Mouse (Mus musculus): Measurements from ENCODE around the gene Pmpca. TPM values are rescaled to one million over a fixed set of nuclear protein-coding genes. Genes with fewer than 3 reads are reported as not detected.

Pmpca gene
- 96.5 and 97.6 TPM in 2 replicates for polyA plus RNA-seq (2015; fragmentation: Nextera tagmentation; extraction: Ambion mirVana)

GRCm38 (mm10) chr2:26389154-26389690 is at the start of gene Pmpca, which contains the start of gene Entr1:
Gene Pmpca (plus strand): TSS chr2:26389339.
Gene Entr1 (minus strand): TSS chr2:26389316.
- peak within 1 kb of the TSS; percentile 93 for H3K9ac ChIP-seq
- ATAC-seq (ENCODE audit: low read depth): peak; percentile 94
- H3K27ac ChIP-seq (replicated peaks): peak within 1 kb of the TSS; percentile 75
- H3K4me3 ChIP-seq: peak within 1 kb of the TSS; percentile 91
- under 1% methylated on average over 56 of the region's 60 CpGs for WGBS
- H3K4me2 ChIP-seq: peak within 1 kb of the TSS; percentile 99
- peaks cover 26% of the 10 kb centered on the region for H3K4me1 ChIP-seq (replicated peaks)
- H3K9me3 ChIP-seq: no peaks in the 10 kb centered on the region
- no peaks in the 10 kb centered on the region for H3K27me3 ChIP-seq
- H3K36me3 ChIP-seq: peaks cover 76% of the 10 kb centered on the region

GRCm38 (mm10) chr2:26341510-26341981 is 47.6 kb upstream of the Pmpca start:
- Histone ChIP-seq H3K27ac (replicated peaks) (peak overlapping the region; percentile 28; the same call in 1 of the 2 replicates), H3K36me3 (peaks cover 83% of the 10 kb centered on the region), H3K9ac (no peak overlapping the region), H3K9me3 (no peaks in the 10 kb centered on the region), H3K4me3 (no peak overlapping the region), H3K4me1 (replicated peaks) (no peaks in the 10 kb centered on the region), H3K4me2 (no peak overlapping the region), H3K27me3 (no peaks in the 10 kb centered on the region)
- no peak for ATAC-seq (ENCODE audit: low read depth)
- 77% methylated on average over 2 of the region's 2 CpGs for WGBS

- ATAC-seq (ENCODE audit: low read depth): no peak
- H3K9me3 ChIP-seq: no peaks in the 10 kb centered on the region
- H3K4me1 ChIP-seq (replicated peaks): no peaks in the 10 kb centered on the region
- H3K27ac ChIP-seq (replicated peaks): peak overlapping the region; percentile 42
- no peaks in the 10 kb centered on the region for H3K27me3 ChIP-seq
- H3K4me3 ChIP-seq: no peak overlapping the region
- 75% methylated on average over 10 of the region's 10 CpGs for WGBS
- no peak overlapping the region for H3K4me2 ChIP-seq
- H3K36me3 ChIP-seq: peaks cover 88% of the 10 kb centered on the region
- no peak overlapping the region for H3K9ac ChIP-seq
Measured at GRCm38 (mm10) chr2:26342044-26342443, 47.1 kb upstream of the Pmpca start.

GRCm38 (mm10) chr2:26342609-26343490 is 46.3 kb upstream of the Pmpca start:
- Histone ChIP-seq H3K4me3 (no peak overlapping the region), H3K27ac (replicated peaks) (peak overlapping the region; percentile 42; the same call in 1 of the 2 replicates), H3K9me3 (no peaks in the 10 kb centered on the region), H3K9ac (0 out of 2 replicates have a peak overlapping the region, but pooled peaks have one; percentile 22), H3K36me3 (peaks cover 96% of the 10 kb centered on the region), H3K4me2 (no peak overlapping the region), H3K4me1 (replicated peaks) (no peaks in the 10 kb centered on the region), H3K27me3 (no peaks in the 10 kb centered on the region)
- 75% methylated on average over 11 of the region's 11 CpGs for WGBS
- no peak for ATAC-seq (ENCODE audit: low read depth)

DNA sequence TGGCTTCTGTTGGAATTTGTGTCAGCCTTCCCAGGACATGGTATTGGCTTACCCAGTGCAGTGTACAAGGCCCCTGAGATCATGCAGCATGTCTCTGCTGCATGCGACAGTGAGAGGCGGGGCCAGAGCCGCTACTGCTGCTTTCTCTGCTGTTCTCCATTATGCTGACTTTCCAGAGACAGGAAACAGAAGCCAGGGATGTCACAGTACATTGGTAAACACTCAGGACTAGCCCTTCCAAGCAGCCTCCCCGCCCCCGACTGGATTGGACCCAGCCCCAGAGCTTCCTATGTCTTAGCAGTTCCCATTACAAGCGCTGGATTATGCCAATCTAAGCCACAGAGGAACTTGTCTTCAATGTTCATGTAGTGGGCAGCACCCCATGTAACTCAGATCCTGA is 40.9 kb upstream of the Pmpca start:
- Histone ChIP-seq H3K4me1 (replicated peaks) (peaks cover 23% of the 10 kb centered on the region), H3K27me3 (no peaks in the 10 kb centered on the region), H3K4me3 (no peak overlapping the region), H3K9me3 (no peaks in the 10 kb centered on the region), H3K36me3 (peaks cover 69% of the 10 kb centered on the region), H3K9ac (no peak overlapping the region), H3K27ac (replicated peaks) (no peak overlapping the region), H3K4me2 (no peak overlapping the region)
- ATAC-seq (ENCODE audit: low read depth): no peak
- WGBS: 78% methylated on average over 6 of the region's 6 CpGs

GRCm38 (mm10) chr2:26351358-26352290 is 37.5 kb upstream of the Pmpca start, which contains the start of gene Dnlz:
Gene Dnlz (minus strand): TSS chr2:26352110.
- peak; percentile 84 for ATAC-seq (ENCODE audit: low read depth)
- peaks cover 27% of the 10 kb centered on the region for H3K4me1 ChIP-seq (replicated peaks)
- H3K36me3 ChIP-seq: peaks cover 41% of the 10 kb centered on the region
- H3K9me3 ChIP-seq: no peaks in the 10 kb centered on the region
- peak within 1 kb of the TSS; percentile 96 for H3K9ac ChIP-seq
- 3% methylated on average over 62 of the region's 62 CpGs for WGBS
- peak within 1 kb of the TSS; percentile 86 for H3K4me3 ChIP-seq
- H3K27me3 ChIP-seq: no peaks in the 10 kb centered on the region
- H3K4me2 ChIP-seq: peak within 1 kb of the TSS; percentile 97
- H3K27ac ChIP-seq (replicated peaks): peak within 1 kb of the TSS; percentile 89

GRCm38 (mm10) chr2:26352291-26352910 is 36.7 kb upstream of the Pmpca start:
- Histone ChIP-seq H3K4me1 (replicated peaks) (peaks cover 27% of the 10 kb centered on the region), H3K9me3 (no peaks in the 10 kb centered on the region), H3K27ac (replicated peaks) (peak overlapping the region; percentile 85), H3K4me3 (peak overlapping the region; percentile 86), H3K4me2 (peak overlapping the region; percentile 97), H3K36me3 (peaks cover 33% of the 10 kb centered on the region), H3K9ac (peak overlapping the region; percentile 96), H3K27me3 (no peaks in the 10 kb centered on the region)
- WGBS: 4% methylated on average over 36 of the region's 36 CpGs
- ATAC-seq (ENCODE audit: low read depth): peak; percentile 51

- H3K9me3 ChIP-seq: no peaks in the 10 kb centered on the region
- H3K4me2 ChIP-seq: peak overlapping the region; percentile 97
- H3K4me3 ChIP-seq: peak overlapping the region; percentile 86
- no peaks in the 10 kb centered on the region for H3K27me3 ChIP-seq
- peak overlapping the region; percentile 96 for H3K9ac ChIP-seq
- ATAC-seq (ENCODE audit: low read depth): no peak
- WGBS: 87% methylated on average over 11 of the region's 11 CpGs
- H3K4me1 ChIP-seq (replicated peaks): peaks cover 27% of the 10 kb centered on the region
- H3K36me3 ChIP-seq: peaks cover 24% of the 10 kb centered on the region
- no peak overlapping the region for H3K27ac ChIP-seq (replicated peaks)
Measured at GRCm38 (mm10) chr2:26353066-26353980, 35.8 kb upstream of the Pmpca start.

DNA sequence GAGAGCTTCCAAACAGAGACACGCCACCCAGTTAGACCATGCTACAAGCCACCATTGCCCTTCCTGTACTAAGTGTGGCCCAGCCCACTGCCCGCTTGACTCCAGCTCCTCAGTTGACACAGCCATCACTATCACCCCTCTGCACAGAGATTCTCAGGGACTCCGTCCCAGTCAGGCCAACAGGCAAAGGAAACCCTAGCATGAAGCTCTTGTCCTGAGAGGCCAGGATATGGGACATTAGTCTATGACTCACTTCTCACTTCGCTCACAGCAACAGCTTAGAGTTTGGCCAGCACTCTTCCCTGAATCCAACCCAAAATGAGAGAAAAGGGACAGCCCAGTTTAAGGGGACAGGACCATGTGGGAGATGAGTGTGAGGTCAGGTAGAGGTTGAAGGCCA is 34.7 kb upstream of the Pmpca start:
- WGBS: 93% methylated on average over 4 of the region's 4 CpGs
- no peak overlapping the region for H3K4me2 ChIP-seq
- peaks cover 27% of the 10 kb centered on the region for H3K4me1 ChIP-seq (replicated peaks)
- no peaks in the 10 kb centered on the region for H3K27me3 ChIP-seq
- H3K9me3 ChIP-seq: no peaks in the 10 kb centered on the region
- H3K9ac ChIP-seq: no peak overlapping the region
- no peak overlapping the region for H3K27ac ChIP-seq (replicated peaks)
- H3K4me3 ChIP-seq: no peak overlapping the region
- H3K36me3 ChIP-seq: peaks cover 13% of the 10 kb centered on the region
- no peak for ATAC-seq (ENCODE audit: low read depth)

- H3K27me3 ChIP-seq: no peaks in the 10 kb centered on the region
- 83% methylated on average over 4 of the region's 4 CpGs for WGBS
- H3K9ac ChIP-seq: no peak overlapping the region
- ATAC-seq (ENCODE audit: low read depth): no peak
- H3K4me2 ChIP-seq: no peak overlapping the region
- no peaks in the 10 kb centered on the region for H3K9me3 ChIP-seq
- 0 out of 2 replicates have a peak, but pooled peaks cover 6% of the 10 kb centered on the region for H3K36me3 ChIP-seq
- H3K4me3 ChIP-seq: no peak overlapping the region
- no peak overlapping the region for H3K27ac ChIP-seq (replicated peaks)
- H3K4me1 ChIP-seq (replicated peaks): peaks cover 14% of the 10 kb centered on the region
Measured at GRCm38 (mm10) chr2:26356231-26356630, 32.9 kb upstream of the Pmpca start.

All from neural tube, embryonic 13.5 days (tissue).